Mouse (Mus musculus): ENCODE data around the gene Uso1. TPM values are rescaled to one million over a fixed set of nuclear protein-coding genes. Genes with fewer than 3 reads are reported as not detected.

The Uso1 gene
- 30.2 and 32.1 TPM in 2 replicates for polyA plus RNA-seq (2015; fragmentation: Nextera tagmentation; extraction: Ambion mirVana)

- H3K9me3 ChIP-seq = no peaks in the 10 kb centered on the region
- peaks cover 2% of the 10 kb centered on the region; the same call in 1 of the 2 replicates for H3K36me3 ChIP-seq
- no peaks in the 10 kb centered on the region for H3K27me3 ChIP-seq (replicated peaks)
- 1% methylated on average over 50 of the region's 59 CpGs for WGBS
- H3K4me3 ChIP-seq = peak within 1 kb of the TSS; percentile 74
- ATAC-seq (ENCODE audit: extremely low read depth, insufficient number of reproducible peaks, low FRiP score, low TSS enrichment) = peak; percentile 94
- peak within 1 kb of the TSS; percentile 83 for H3K27ac ChIP-seq (replicated peaks)
- H3K9ac ChIP-seq = peak within 1 kb of the TSS; percentile 93
- peaks cover 36% of the 10 kb centered on the region for H3K4me1 ChIP-seq
- peak within 1 kb of the TSS; percentile 87 for H3K4me2 ChIP-seq
Observed at GRCm38 (mm10) chr5:92137239-92138046, at the start of gene Uso1. Gene Uso1, plus strand, starts transcription at chr5:92137938.

DNA sequence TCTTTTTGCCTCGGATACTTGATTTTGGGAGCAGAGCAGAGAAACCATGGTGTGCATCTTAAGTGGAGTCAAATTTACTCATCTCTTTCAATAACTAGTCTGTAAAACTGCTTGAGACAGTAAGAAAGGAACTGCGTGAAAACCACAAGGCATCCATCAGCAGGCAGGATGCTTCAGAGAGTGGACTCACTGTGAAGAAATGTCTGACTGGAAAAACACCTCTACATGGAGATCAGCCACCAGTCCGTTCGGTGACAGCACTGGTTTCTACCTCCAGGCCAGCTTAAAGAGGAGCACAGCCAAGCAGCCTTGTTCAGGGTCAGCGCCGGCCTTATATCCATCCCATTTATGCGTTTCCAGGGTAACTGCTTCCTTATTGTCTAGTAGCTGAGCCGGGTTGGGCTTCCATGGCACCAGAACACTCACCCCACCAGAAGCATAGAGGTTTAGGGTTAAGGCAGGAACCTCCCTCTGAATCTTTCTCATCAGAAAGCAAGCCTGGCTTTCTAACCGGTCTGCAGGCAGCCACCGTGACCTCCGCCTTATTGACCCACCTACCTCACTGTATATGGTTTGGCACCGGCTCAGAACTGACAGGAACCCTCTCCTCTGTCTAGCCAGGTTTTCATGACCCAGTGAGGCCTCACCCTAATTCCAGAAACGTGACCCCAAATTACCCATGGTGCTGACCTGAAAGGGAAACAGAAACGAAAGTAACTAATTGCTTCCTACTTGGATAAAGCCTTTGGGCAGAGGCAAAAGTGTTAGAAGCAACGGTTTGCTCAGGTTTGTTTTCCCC, 44.3 kb upstream of the Uso1 start:
- H3K27ac ChIP-seq (replicated peaks) = no peak overlapping the region
- no peaks in the 10 kb centered on the region for H3K27me3 ChIP-seq (replicated peaks)
- H3K9ac ChIP-seq = no peak overlapping the region
- 68% methylated on average over 15 of the region's 15 CpGs for WGBS
- no peaks in the 10 kb centered on the region for H3K36me3 ChIP-seq
- no peak overlapping the region for H3K4me2 ChIP-seq
- ATAC-seq (ENCODE audit: extremely low read depth, insufficient number of reproducible peaks, low FRiP score, low TSS enrichment) = no peak
- no peak overlapping the region for H3K4me3 ChIP-seq
- H3K9me3 ChIP-seq = no peaks in the 10 kb centered on the region
- no peaks in the 10 kb centered on the region for H3K4me1 ChIP-seq

- no peak for ATAC-seq (ENCODE audit: extremely low read depth, insufficient number of reproducible peaks, low FRiP score, low TSS enrichment)
- 78% methylated on average over 3 of the region's 3 CpGs for WGBS
- H3K4me3 ChIP-seq = no peak overlapping the region
Observed at GRCm38 (mm10) chr5:92094062-92094415, 43.7 kb upstream of the Uso1 start.

GRCm38 (mm10) chr5:92096786-92097185, 41.0 kb upstream of the Uso1 start:
- no peak for ATAC-seq (ENCODE audit: extremely low read depth, insufficient number of reproducible peaks, low FRiP score, low TSS enrichment)
- Histone ChIP-seq H3K4me1 (peaks cover 3% of the 10 kb centered on the region; the same call in 1 of the 2 replicates), H3K27ac (replicated peaks) (no peak overlapping the region), H3K36me3 (no peaks in the 10 kb centered on the region), H3K9ac (no peak overlapping the region), H3K27me3 (replicated peaks) (no peaks in the 10 kb centered on the region), H3K4me3 (no peak overlapping the region), H3K9me3 (no peaks in the 10 kb centered on the region), H3K4me2 (no peak overlapping the region)
- 80% methylated on average over 6 of the region's 6 CpGs for WGBS

More at GRCm38 (mm10) chr5:92094062-92094415, 43.7 kb upstream of the Uso1 start:
- H3K4me2 ChIP-seq = no peak overlapping the region
- no peak overlapping the region for H3K9ac ChIP-seq
- H3K9me3 ChIP-seq = no peaks in the 10 kb centered on the region
- H3K27me3 ChIP-seq (replicated peaks) = no peaks in the 10 kb centered on the region
- no peaks in the 10 kb centered on the region for H3K4me1 ChIP-seq
- no peak overlapping the region for H3K27ac ChIP-seq (replicated peaks)
- no peaks in the 10 kb centered on the region for H3K36me3 ChIP-seq

GRCm38 (mm10) chr5:92097779-92098178, 40.0 kb upstream of the Uso1 start:
- no peak overlapping the region for H3K4me3 ChIP-seq
- H3K9me3 ChIP-seq = no peaks in the 10 kb centered on the region
- H3K27me3 ChIP-seq (replicated peaks) = no peaks in the 10 kb centered on the region
- H3K4me2 ChIP-seq = no peak overlapping the region
- no peak overlapping the region for H3K27ac ChIP-seq (replicated peaks)
- no peak overlapping the region for H3K9ac ChIP-seq
- no peaks in the 10 kb centered on the region for H3K36me3 ChIP-seq
- ATAC-seq (ENCODE audit: extremely low read depth, insufficient number of reproducible peaks, low FRiP score, low TSS enrichment) = no peak
- peaks cover 10% of the 10 kb centered on the region for H3K4me1 ChIP-seq
- WGBS = 90% methylated on average over 4 of the region's 4 CpGs

GRCm38 (mm10) chr5:92098351-92099109, 39.2 kb upstream of the Uso1 start:
- H3K4me2 ChIP-seq = no peak overlapping the region
- H3K4me3 ChIP-seq = no peak overlapping the region
- no peak for ATAC-seq (ENCODE audit: extremely low read depth, insufficient number of reproducible peaks, low FRiP score, low TSS enrichment)
- H3K27ac ChIP-seq (replicated peaks) = no peak overlapping the region
- H3K27me3 ChIP-seq (replicated peaks) = no peaks in the 10 kb centered on the region
- H3K9me3 ChIP-seq = no peaks in the 10 kb centered on the region
- no peaks in the 10 kb centered on the region for H3K36me3 ChIP-seq
- no peak overlapping the region for H3K9ac ChIP-seq
- H3K4me1 ChIP-seq = peaks cover 18% of the 10 kb centered on the region
- WGBS = 66% methylated on average over 13 of the region's 13 CpGs

DNA sequence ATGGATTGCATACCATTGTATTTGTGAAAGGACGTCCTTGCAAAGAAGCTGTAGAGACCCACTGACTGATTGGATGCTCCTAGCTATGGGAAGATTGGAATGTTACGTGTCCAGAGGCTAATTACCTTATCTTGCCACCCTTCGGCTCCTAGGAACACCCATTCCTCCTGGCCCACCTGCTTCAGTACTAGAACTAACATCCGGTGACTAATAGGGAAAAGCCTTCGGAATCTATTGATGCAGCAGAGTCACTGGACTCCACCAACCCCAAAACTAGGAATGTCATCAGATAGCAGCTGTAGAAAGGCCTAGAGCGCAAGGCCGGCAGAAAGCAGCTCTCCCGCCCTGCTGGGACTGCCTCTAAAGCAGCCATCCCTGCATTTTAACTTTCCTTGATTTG, 36.1 kb upstream of the Uso1 start:
- no peak overlapping the region for H3K27ac ChIP-seq (replicated peaks)
- H3K4me1 ChIP-seq = peaks cover 28% of the 10 kb centered on the region
- H3K36me3 ChIP-seq = no peaks in the 10 kb centered on the region
- WGBS = 72% methylated on average over 8 of the region's 8 CpGs
- H3K4me3 ChIP-seq = no peak overlapping the region
- no peaks in the 10 kb centered on the region for H3K9me3 ChIP-seq
- ATAC-seq (ENCODE audit: extremely low read depth, insufficient number of reproducible peaks, low FRiP score, low TSS enrichment) = no peak
- H3K4me2 ChIP-seq = no peak overlapping the region
- no peak overlapping the region for H3K9ac ChIP-seq
- no peaks in the 10 kb centered on the region for H3K27me3 ChIP-seq (replicated peaks)

DNA sequence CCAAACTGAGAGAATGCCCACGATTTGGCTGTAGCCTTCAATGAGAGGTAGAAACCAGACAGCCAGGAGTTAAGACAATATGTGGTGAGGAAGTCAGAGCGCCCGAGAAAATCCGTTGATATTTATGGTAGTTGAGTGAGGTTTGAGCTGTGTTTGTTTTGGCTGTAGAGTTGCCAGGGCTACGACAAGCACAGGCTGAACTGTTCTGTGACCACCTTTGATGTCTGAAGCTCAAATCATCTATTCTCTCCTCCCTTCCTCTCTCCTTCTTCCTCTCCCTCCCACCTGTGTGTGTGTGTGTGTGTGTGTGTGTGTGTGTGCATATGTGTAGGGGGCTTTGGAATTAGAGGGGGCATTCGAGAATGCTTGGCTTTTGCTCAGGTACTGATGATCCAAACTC, 34.7 kb upstream of the Uso1 start:
- 27% methylated on average over 6 of the region's 6 CpGs for WGBS
- Histone ChIP-seq H3K4me3 (no peak overlapping the region), H3K9me3 (no peaks in the 10 kb centered on the region), H3K36me3 (no peaks in the 10 kb centered on the region), H3K4me1 (peaks cover 31% of the 10 kb centered on the region), H3K27me3 (replicated peaks) (no peaks in the 10 kb centered on the region), H3K27ac (replicated peaks) (no peak overlapping the region), H3K4me2 (0 out of 2 replicates have a peak overlapping the region, but pooled peaks have one; percentile 12), H3K9ac (0 out of 2 replicates have a peak overlapping the region, but pooled peaks have one; percentile 2)
- no peak for ATAC-seq (ENCODE audit: extremely low read depth, insufficient number of reproducible peaks, low FRiP score, low TSS enrichment)

DNA sequence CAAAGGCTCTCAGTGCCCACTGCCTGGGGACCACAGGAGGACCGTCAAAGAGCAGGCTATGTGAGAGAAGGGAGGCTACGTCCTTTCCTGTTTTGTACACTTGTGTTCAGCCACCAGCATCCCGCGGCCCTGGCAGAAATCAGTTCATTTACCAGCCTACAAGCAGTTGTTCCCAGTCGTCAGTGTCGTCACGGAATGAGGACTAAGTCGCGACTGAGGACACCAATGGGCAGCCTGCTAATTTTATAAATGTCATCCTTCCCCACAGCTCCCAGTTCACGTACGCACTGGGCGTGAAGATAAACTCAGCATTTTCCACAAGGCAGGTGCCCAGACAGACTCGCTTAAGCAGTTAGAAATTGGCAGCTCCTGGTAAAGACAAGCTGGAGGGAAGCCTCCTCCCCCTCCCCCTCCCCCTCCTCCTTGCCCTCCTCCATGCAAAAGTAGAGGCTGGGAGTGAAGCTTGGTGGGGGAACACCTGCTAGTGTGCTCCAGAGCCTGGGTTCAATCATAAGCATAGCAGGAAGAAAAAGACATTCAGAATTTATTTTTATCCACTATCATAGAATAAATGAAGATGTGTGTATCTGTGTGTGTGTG, 33.8 kb upstream of the Uso1 start:
- Histone ChIP-seq H3K9ac (0 out of 2 replicates have a peak overlapping the region, but pooled peaks have one; percentile 2), H3K36me3 (no peaks in the 10 kb centered on the region), H3K9me3 (no peaks in the 10 kb centered on the region), H3K4me2 (peak overlapping the region; percentile 18; the same call in 1 of the 2 replicates), H3K4me3 (no peak overlapping the region), H3K27ac (replicated peaks) (no peak overlapping the region), H3K4me1 (peaks cover 31% of the 10 kb centered on the region), H3K27me3 (replicated peaks) (no peaks in the 10 kb centered on the region)
- WGBS = 52% methylated on average over 13 of the region's 13 CpGs
- ATAC-seq (ENCODE audit: extremely low read depth, insufficient number of reproducible peaks, low FRiP score, low TSS enrichment) = no peak

DNA sequence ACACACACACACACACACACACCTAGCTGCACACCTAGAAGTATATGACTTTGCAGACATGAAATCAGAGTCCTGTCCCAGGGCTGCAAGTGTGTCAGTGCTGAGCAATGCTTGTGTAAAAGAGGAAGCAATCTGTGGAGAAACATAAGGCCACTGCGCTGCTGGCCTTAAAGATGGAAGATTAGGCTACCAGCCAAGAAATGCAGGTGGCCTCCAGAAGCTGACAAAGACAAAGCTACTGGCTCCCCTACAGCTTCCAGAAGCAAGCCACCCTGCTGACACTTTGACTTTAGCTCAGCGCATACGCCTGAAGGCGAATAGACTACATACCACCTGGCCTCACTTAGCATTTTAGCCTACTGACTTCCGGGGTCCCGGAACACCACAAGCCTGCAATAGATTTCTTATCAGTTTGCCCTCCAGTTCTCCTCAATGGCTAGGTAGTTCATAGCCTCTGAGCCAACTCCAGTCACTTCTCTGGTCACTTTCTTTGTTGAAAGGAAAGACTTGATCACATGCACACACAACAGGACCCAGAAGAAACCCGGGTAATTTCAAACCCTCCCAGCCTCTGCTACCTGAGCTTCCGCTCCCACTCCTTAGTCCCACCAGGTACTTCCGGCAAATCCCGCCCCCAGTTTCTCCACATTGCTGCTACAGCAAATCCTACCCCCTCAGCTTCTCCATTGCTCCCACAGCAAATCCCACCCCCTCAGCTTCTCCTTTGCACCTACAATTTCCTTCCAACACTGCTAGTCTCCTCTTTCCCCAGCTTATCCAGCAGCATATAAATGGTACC, 31.2 kb upstream of the Uso1 start:
- Histone ChIP-seq H3K4me3 (no peak overlapping the region), H3K36me3 (no peaks in the 10 kb centered on the region; the same call in 1 of the 2 replicates), H3K27me3 (replicated peaks) (no peaks in the 10 kb centered on the region), H3K4me1 (peaks cover 31% of the 10 kb centered on the region), H3K9ac (0 out of 2 replicates have a peak overlapping the region, but pooled peaks have one; percentile 19), H3K4me2 (no peak overlapping the region; the same call in 1 of the 2 replicates), H3K9me3 (no peaks in the 10 kb centered on the region), H3K27ac (replicated peaks) (no peak overlapping the region)
- no peak for ATAC-seq (ENCODE audit: extremely low read depth, insufficient number of reproducible peaks, low FRiP score, low TSS enrichment)
- WGBS = 39% methylated on average over 10 of the region's 10 CpGs

Data from heart, embryonic 13.5 days (tissue).